Mouse (Mus musculus) gastrocnemius, postnatal 10 days (tissue): ENCODE measurements around the gene Samd13. TPM values are rescaled to one million over a fixed set of nuclear protein-coding genes. Genes with fewer than 3 reads are reported as not detected.
A peak's percentile ranks its signal among the peaks of the same experiment; 100 is the strongest.

ENCODE experiments used
- DNase-seq: peaks from one replicate; pipeline ENCODE4 v3.0.0; 2021; ENCODE audit warnings: mixed read lengths
- long read RNA-seq, 2 experiments: library from polyadenylated mRNA; stranded (forward); transcript quantifications; one replicate each; pipeline ENCODE4 v2.0.0; 2021
- total RNA-seq, 2 experiments: library from RNA; stranded (reverse); gene quantifications; 2 replicates each; pipeline ENCODE4 v1.2.3; 2021

Gene Samd13
- under 1 TPM; 0.66 to 0.77 TPM for total RNA-seq
- long read RNA-seq, experiment 1, partial matches to known transcripts: 0 of 3 reads
- long read RNA-seq, experiment 1, other reads (novel, unspliced or antisense): 3 of 3 reads
- long read RNA-seq, experiment 2, partial matches to known transcripts: 0 of 1 reads
- long read RNA-seq, experiment 2, other reads (novel, unspliced or antisense): 1 of 1 reads

DNA sequence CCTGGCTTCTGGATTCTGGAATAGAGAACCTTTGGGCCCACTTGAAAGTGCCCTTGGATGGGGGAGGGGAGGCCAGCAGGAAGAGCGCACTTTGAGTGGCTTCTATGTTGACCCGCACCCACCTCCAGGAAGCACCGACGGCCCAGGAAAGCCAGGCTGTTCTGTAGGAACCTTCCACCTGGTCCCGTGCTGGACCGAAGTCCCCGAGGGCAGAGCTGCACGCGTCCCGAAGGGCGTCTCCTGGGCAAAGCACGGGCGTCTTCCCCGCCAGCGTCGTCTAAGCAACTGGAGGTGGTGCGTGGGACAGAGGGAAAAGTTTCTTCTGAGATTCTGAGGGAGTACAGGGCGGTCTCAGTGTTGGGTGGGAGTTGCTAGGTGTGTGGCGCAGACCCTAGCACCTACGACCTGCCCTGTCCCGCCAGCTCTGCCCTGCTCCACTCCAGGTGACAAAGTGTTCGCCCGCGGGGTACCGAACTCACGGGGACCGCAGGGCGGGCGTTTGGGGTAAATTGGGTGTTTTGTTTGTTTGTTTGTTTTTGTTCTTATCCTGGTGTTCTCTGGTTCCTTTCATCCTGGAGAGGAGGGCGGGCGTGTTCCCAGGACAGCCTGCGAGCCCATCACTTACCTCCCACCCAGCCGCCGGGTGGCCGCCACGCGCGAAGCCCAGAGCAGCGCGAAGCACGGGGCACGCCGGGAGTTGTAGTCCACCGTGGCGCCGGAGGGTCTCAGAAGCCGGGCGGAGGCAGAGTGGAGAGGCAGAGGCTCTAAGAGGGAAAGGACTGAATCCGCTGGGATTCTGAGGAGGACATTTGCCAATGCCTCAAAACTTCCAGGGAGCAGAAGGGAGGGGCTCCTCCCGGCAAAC is at the start of gene Samd13:
Gene Samd13 (minus strand): TSS at position 782 of the 865 bp plus-strand sequence.
- peak; percentile 73 for DNase-seq

DNA sequence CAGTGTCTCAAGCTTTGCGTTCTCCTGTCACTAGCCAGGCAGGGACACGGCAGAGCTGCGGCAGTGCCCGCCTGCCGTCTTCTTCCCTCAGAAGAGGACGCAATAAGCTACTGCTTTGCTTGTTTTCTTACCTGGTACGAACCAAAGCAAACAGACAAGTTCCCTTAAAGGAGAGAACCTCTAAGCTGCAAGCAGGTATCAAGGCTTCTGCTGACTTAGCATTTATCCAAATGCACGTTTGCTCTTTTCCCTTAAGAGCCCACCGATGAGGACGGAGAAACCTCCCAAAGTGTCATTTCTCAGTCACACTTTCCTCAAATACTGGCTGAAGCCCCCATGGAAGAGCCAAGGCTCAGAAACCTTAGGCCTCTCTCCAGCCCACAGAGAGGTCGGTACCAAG is 46.1 kb upstream of the Samd13 start:
- no peak for DNase-seq

DNA sequence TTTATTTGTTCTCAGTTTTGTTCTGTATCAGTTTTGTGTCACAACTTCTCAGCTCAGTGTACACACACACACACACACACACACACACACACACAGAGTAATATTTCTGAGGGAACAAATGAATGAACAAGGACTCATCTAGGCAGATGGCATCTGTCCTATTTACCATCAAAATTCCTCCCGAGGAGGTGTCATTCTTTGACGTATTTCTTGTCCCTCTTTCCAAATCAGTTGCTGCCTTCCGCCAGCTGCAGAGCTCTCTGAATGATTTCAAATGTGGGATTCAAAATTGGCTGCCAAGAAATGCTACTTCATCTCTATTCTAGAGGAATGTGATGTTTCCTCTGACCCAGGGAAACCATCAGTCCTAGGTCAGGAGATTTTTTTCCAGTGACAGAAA is 37.6 kb upstream of the Samd13 start:
- DNase-seq: no peak

DNA sequence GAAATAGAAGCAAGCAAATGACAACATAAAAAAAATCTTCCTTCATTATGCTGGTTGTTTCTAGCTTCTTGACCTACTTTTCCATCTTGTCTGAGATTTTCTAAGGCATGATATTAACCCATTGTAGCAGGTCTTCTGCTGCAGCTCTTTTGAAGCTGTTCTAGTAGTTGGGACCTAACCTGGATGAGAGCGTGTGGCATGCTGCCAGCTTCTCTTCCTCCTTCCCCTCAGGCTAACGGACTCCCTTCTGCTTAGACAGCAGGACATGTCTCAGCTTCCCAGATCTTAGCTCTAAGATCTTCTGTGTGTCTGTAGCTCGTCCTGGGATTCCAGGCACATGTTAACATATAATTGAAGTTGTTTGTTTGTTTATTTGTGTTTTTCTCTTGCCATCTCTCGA is 34.3 kb upstream of the Samd13 start:
- no peak for DNase-seq

DNA sequence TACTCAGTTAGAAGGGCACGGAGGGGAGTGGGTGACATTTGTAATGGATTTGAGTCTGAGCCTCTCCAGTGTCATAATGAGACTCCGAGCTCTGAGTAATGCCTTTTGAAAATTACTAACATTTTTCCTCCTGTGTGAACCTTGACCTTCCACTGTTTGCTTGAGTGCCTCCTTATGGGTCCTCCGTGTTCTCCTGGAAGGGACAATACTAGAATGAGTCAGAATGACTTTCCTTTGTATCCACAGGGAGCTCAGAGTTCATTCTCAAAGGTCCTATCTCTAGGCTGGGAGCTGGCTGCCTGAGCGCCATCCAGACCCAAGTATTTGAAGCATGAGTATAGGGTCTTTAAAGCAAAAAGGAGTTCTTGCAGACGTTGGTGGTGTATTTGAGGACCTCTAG is 32.9 kb upstream of the Samd13 start:
- DNase-seq: no peak

DNA sequence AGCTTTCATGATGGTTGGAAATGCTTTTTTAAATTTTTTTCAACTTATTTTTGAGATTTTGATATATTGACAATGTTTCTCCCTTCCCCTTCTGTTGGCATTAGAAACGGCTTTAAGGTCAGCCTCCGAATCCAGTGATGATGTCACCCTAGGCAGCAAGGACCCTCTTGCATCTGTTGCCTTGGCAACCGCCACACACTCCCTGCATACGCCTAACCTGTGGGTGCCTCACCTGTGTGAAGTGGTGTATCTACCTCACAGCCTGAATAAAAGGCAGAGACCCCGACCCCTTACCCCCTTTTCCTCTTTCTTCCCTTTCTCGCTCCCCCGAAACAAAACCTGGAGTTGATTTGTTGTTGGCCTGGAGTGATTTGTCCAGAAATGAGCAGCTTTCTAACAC is 26.9 kb upstream of the Samd13 start:
- no peak for DNase-seq

DNA sequence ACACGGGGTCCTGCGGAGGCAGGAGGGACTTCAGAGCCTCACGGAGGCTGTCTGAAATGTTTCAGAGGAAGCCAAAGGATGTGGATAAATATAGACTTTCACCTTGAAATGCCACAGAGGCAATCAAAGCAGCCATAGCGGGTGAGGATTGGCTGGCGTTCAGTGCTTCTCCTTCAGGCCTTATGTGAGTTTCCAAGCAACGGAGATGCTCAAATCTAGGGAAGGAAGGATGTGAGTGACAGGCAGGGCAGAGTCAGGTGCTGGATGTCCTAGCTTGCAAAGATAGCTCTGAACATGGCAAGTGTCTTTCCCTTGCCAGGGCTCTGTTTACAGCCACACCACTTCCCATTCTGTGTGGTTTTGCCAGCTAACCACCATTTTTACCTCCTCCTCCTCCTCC is 26.2 kb upstream of the Samd13 start:
- no peak for DNase-seq

DNA sequence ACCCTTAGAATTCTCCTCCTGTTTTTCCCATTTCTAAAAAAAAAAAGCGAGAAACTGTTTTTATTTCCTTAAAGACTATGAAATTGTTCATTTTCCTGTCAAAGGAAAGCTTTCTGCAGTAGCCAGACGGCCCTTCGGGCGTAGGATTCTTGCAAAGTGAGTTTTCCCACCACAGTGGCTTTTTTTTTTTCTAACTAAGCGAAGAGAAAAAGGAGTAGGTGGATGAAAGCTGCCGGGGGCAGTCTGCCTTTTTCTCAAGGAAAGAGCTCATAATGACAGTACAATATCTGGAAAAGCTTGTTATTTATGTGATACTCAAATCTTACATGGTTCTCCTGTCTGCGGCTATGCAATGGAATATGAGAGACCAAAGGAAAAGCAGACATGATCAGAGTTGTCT is 25.7 kb upstream of the Samd13 start:
- DNase-seq: no peak

DNA sequence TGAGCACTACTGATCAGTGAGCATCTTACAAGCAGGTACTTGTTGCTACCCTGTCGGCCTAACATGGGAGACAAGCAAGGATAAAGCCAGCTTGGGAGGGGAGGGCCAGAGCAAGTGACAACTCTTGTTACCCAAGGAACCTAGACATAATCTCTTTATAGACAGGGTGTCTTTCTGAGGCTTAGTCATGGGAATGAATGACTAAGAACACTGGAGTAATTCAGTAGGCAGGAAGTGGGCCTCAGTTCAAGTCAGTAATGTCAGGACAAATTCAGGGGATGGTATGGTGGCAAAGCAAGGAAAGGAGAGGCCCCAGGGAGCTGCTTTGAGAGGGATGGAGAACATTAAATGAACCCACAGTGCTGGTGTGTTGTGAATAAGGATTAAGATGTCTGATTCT is 23.7 kb upstream of the Samd13 start:
- no peak for DNase-seq

DNA sequence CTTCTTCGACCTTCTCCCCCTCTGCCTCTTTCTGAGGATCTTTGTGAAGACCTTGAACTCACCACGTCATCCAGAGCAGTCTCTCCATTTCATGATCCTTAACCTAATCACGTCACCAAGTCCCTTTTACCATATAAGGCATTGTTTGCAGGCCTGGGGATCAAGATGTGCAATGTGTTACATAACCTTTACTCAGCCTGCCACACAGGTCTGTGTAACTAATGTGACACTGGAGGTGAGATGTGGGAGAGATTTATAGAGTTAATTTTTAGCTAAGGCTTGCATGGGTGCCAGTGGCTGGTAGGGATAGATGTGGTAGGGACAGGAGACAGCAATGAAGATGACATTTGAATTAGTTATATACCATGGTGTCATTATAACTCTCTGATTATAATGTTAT is 23.0 kb upstream of the Samd13 start:
- no peak for DNase-seq

DNA sequence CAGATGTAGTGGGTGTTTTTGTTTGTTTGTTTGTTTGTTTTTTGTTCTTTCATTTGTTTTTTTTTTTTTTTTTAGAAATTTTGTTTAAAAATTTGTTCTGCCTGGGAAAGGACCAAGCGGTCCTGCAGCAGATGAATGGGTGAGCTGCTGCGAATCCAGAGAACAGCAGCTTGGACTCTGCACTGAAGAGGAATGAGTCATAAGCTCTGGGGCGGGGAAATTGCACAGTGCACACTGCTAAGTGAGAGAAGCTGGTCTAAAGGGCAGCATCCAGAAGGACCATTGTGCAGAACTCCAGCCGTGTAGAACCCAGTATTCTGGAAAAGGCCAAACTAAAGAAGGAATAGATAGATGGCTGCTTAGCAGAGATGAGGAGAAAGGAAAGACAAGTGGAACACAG is 18.7 kb upstream of the Samd13 start:
- DNase-seq: no peak

DNA sequence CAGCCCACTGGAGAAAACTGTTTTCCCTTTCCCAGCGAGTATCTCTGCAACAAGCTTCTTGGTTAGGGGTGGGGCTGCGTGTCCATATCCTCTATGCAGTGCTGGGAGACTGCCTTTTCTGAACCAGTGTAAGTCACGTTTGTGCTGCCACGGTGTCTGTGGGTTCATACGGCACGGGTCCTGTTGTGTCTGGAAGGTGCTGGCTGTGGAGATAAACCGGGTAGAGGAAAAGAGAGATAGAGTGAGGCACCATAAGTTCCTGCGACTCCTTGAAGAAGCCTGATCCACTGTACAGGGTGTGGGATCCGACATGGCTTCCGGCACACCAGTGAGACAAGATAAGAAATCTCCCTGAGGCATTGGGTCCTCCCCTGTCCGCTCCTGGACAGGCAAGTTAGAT is 14.7 kb upstream of the Samd13 start:
- no peak for DNase-seq

DNA sequence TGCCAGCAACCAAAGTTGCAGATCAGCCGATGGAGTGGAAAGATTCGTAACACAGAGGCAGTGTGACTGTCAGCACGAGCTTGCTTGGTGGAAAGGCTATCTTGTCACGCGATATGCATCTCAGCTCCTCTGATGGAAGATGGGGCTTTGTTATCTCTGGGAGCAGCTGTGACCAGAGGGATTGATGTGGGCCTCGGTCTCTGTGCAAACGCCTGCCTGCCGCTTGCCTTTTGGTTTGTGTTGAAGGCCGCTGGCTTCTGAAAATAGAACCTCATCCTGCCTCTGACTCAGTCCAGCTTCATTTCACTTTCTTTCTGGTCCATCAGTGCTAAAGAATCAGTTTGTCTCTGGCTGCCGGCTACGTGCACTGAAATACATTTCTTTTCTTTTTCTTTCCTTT is 13.6 kb upstream of the Samd13 start:
- DNase-seq: no peak

DNA sequence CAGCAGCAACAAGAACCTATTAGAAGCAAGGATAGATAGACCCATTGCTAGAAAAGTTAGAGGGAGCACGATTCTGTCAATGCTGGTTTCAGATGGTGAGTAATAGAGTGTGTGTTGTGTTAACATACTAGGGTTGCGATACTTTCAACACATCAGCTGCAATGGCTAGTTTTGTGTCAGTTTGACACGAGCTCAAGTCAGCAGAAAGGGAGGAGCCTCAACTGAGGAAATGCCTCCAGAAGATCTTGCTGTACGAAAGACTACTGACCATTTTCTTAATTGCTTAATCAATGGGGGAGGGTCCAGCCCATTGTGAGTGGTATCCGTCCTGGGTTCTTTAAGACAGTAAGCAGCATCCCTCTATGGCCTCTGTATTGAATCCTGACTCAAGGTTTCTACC is 7.2 kb upstream of the Samd13 start:
- no peak for DNase-seq

DNA sequence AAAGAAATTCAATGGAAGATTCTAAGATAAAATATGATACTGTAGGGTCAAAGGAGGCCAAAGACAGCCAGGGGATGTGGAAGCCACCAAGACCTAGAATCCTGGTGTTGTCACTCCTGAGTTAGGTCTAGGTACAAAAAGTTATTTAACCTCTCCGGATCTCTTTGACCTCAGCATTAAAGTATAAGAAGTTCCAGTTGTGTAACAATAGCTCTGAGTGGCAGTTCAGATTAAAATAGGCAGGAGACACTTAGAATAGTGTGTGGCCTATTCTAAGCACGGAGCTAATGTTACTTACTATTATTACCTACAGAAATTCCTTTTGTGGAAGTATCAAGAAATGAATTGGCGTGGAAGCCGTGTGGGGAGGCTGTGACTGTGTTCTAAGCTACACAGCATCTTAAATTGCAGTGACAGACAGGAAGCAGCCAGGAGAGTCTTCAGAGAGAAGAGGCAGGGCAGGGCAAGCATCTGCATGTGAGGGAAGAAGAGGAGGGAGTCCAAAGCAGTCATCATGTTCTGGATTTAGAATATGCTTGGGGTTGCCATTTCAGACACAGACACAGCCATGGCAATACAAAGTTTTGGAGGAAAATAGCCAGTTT is 1.8 kb upstream of the Samd13 start:
- DNase-seq: no peak

DNA sequence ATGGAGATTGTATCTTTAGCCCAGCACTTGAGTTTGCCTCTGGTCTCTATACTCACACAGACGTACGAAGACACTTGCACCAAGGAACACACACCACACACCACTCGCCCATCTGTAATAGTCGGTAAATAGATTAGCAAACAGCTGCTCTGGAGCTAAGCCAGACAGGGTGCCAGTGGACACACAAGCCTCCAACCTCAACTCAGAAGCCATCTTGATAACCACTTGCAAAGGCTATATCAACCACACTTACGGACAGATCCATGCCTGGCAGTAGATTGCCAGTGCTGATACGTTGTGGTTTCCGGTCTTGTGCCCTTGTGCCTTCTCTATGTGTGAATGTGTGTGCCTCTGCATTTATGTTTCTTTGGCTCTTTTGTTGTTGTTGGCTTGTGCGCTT is 1.0 kb upstream of the Samd13 start:
- DNase-seq: no peak

DNA sequence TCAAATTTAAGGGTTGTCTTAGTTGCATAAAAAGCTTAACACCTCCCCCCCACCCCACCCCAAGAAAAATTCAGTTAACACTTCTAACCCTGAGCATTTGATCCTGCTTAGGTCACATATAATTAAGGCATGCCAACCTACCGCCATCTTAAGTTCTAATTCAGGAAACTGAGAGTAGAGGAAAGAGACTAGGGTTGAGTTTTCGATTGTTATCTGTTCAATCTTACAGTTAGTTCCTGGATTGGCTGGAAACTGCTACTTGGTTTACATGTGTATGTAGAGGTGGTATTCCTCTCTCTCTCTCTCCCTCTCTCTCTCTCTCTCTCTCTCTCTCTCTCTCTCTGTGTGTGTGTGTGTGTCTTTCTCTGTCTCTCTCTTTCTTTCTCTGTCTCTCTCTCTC is 2.3 kb downstream of the Samd13 start:
- DNase-seq: no peak

DNA sequence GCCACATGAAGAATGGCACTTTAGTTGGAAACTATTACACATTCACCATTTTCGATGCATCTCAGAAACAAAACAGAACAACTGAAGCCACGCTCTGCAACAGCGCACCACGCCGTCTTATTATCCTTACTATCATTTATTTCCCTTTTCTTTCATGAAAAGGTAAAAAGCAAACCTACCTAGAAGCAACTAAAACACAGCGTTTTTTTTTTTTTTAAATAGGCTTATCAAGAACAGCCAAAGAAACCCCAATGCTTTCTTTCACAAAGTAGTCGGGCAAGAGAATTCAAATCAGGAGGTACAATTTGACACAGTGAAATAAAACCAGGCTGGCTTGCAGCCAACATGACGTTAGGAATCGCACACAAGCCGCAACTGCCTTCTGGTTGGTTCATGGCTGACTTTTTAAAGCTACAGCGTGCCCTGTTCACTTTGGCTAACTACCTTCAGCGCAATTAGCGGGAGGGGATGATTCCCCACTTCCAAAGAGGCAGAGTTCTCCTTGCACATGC is 3.2 kb downstream of the Samd13 start:
- peak; percentile 66 for DNase-seq

DNA sequence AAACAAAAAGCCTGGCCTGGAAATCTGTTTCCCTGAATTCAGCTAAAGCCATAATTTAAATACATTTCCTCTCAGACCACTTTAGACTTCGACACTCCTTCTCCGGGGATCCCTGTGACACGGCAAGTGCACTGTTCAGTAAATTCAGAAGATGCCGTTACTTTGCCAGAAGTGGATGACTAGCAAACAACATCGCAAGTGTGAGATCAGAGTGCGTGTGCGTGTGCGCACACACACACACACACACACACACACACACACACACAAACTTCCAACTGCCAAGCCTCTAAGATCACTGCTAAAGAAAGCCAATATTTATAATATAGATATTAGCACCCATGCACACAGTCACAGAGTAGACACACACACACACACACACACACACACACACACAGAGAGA is 3.7 kb downstream of the Samd13 start:
- DNase-seq: no peak

DNA sequence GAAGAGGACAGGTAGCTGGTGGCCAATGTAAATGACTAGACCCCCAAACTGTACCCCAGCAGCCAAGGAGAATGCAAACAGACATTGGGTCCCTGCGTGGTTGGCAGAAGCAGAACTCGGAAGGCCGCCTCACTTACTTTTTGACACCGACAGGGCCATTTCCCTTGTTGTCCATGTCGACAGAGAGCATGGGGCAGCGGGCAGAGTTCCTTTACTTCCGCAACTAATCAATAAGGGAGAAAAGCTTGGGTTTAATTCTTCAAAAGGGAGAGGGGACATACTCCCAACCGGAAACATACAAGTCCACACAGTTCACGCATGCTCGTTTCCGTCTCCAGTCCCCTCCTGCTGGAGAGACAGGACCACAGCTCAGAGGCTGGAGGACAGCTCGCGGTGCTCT is 4.8 kb downstream of the Samd13 start:
- DNase-seq: no peak

DNA sequence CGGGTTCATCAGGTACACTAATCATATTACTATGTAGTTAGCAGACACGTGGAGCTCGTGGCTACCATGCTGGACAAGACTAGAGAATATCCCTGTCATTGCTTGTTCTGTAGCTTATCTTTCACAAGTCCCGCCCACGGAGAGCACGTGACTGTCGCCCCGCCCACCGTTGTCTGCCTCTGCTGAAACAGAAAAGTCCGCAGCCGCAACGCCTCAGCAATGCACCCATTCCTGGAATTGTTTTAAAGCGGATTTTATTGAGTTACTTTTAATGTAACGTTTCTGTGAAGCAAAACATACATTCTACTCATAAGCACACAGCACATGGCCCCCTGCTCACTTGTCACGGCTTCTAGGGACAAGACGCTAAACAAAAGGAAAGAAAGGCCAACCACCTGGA is 5.7 kb downstream of the Samd13 start:
- DNase-seq: no peak

DNA sequence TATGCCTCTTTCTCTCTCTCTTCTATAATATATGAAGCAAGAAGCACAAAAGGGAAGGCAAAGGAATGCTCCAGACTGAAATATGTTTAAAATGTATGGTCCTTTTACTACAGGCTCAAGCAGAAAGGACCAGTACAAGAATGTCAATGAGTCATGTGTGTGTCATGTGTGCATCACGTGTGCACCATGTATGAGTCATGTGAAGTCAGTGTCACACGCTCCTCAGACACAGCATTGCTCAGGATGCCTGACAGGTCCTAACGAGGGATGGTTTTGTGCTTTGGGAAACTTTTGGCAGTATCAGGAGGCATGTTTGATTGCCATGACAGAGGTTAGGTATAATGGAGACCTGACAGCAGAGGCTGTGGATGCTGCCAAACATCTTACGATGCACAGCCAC is 9.2 kb downstream of the Samd13 start:
- no peak for DNase-seq

DNA sequence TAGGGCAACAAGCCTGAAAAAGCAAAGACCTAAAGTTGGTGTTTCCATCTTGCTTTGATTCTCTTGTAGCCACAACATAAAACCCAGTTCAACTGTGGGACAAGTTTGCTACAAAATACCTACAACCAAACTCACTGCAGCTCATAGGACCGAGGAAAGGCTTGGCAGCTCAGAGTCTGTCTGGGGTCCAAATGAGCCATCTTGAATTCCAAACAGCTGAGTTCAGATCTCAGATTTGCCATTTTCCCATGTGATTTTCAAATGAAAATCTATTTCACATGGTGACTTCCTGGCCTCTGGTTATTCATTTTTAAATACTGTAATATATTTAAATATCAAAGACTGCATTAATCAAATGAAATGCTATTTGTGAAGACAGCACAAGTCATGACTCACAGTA is 10.3 kb downstream of the Samd13 start:
- DNase-seq: no peak

DNA sequence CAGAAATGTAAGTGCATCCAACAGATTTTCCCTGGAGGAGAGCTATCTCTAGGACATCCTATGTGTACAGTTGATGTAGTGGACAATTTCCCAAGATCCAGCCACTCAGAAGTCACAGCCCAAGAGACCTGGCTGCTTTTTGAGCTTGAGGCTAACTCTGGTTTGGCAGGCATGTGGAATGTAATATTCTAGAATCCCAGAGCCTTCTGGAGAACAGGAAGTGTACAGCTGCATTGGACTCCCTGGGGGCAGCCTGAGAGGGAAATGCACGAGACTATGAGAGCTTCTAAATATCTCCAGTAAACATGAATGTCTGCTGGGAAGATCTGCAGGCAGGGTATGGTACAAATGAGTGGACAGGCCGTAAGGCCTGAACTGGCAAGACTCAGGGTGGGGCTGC is 14.3 kb downstream of the Samd13 start:
- peak; percentile 24 for DNase-seq
